Mouse (Mus musculus) T-helper 2 cell (primary cell): ENCODE measurements around the gene Ccdc85a.

Experiments
- in situ Hi-C: fragments of 300-600 bp; cut with MboI, MseI; formaldehyde crosslinking; loops from one replicate; pipeline ENCODE4 v1.15.1; 2025; ENCODE audit warnings: high pct_unique_total_duplicates

Gene Ccdc85a

DNA sequence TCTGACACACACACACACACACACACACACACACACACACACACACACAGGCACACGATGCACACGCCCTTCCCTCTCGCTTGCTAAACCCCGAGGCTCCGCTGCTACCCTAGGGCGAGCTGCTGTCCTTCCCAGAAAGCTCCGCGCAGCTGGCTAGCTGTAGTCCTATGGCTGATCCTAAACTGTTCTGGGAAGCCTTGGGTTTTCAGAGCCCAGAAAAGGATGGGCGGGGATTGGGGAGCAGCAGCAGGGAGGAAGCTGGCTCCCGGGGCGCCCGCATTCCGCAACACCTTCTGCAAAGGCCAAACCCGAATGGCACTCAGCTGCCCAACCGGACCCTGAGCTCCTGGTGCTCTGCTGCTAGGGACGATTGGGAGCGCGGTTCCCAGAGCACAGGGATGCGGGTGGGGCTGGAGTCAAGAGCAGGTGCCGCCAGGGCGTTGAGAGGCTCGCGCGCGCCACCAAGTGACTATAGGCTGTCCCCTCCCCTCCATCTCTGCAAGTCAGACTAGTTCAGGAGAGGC lies at the start of gene Ccdc85a:
Ccdc85a (minus strand) TSS at position 414 of the 524 bp plus-strand sequence.
- in situ Hi-C loops: no loop called here

GRCm38 (mm10) chr11:28633571-28634125 lies 49.5 kb upstream of the Ccdc85a start:
- in situ Hi-C loops: no loop called here

- in situ Hi-C loops: no loop called here
These were observed 49.0 kb upstream of the Ccdc85a start for GRCm38 (mm10) chr11:28633093-28633492.

GRCm38 (mm10) chr11:28630771-28631170 lies 46.6 kb upstream of the Ccdc85a start:
- in situ Hi-C loops: no loop called here

GRCm38 (mm10) chr11:28610781-28611491 lies 26.8 kb upstream of the Ccdc85a start:
- in situ Hi-C loops: loop anchor here (25.0 kb wide), 1 partner anchor 1276 kb away; no protein-coding TSS in a partner anchor

- in situ Hi-C loops: no loop called here
These were observed 800 bp downstream of the Ccdc85a start for GRCm38 (mm10) chr11:28583138-28583910.

DNA sequence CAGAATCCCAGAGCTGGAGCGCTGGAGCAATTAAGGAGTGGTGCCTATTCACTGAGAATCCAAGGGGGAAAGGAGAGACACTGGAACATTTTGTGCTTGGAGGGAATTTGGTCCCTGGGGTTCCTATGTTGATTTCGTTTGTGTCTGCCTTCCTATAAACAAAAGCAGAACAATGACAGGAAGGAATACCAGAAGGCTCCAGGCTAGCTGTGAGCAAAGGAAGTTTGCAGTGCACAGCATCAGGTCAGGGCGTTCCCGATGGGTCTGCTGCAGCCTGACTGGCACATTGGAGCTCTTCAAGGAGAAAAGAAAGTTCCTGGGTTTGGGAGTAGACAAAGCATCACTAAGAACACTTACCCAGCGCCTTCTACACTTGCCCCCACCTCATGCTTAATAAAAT lies 1.9 kb downstream of the Ccdc85a start:
- in situ Hi-C loops: no loop called here

GRCm38 (mm10) chr11:28572423-28572822 lies 11.7 kb downstream of the Ccdc85a start:
- in situ Hi-C loops: no loop called here

DNA sequence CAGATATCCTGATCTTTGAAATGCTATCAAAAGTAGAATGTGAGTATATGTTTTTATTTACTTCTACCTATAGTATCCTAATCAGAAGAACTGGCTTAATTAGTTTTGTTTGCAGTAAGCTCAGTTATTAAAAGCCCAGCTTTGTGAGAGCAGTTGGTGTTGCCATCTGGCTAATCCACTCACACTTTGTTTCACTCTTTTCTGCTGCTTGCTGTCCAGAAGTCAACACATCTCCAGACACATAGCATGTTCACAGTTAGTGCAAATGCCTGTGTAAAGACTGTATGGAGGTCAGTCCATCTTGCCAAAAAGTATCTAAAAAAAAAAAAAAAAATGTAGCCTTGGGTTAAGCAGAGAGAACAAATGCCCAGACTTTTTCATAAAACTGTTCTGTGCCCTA lies 27.7 kb downstream of the Ccdc85a start:
- in situ Hi-C loops: no loop called here

DNA sequence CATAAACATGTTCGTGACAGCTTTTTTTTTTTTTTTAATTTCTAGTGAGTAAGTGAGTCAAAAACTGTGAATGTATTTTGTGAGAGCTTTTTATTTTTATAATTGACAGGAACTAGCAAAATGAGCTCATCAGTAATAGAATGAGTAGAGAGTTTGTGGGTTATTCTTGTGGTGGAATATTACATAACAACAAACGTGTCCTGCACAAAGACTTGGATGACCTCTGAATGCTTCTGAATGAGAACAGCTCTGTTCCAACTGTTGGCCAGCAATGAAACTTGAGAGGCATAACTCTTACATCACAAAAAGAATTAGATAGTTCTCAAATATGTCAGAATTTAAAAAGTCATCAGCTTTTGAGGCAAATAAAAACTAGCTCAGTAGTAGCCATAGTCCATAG lies 40.7 kb downstream of the Ccdc85a start:
- in situ Hi-C loops: no loop called here

DNA sequence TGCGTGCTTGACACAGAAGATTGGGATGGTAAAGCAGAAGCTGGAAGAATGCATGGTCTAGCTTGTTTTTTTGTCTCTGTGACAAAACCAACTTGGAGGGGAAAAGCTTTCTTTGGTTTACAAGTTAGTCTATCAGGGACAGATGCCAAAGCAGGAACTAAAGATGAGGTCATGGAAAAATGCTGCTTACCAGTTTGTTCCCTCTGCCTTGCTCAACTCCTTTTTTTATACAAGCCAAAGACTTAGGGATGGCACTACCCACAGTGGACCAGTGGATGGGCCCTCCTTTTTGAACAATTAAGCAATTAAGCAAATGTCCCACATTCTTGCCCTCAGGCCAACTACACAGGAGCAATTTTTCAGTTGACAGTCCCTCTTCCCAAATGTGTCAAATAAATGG lies 42.8 kb downstream of the Ccdc85a start:
- in situ Hi-C loops: no loop called here

DNA sequence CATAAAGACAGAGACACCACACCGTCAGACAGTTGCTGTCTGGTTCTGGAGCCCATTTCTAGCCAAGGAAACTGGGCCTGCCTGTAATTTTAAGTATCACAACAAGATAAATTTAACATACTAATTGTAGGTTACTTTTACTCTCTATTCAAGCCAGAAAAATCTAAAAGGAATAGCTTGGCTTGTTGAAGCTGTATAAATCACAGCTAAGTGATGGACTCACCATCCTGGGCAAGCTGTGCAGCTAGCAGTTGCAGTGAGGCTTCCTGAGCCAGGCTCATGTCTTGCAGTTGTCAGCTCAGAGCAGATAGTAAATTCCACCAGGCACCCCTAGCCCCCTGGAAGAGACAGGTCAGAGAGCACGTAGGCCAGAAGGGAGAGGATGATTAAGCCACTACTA lies 50.8 kb downstream of the Ccdc85a start:
- in situ Hi-C loops: no loop called here

DNA sequence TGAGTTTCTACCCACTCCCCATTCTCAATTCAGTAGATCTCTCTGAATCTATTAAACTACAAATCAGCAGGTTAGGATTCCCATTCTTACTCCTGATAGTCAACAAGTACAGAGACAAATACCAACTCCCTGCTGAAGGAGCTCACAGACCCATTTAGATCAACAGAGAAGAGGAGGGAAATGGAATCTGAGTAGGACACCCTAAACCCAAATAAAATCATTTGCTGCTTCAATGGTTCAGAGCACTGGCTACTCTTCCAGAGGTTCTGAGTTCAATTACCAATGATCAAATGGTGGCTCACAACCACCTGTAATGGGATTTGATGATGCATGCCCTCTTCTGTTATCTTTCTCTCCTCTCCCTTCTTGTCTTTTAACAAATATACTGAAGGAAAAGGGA lies 82.9 kb downstream of the Ccdc85a start:
- in situ Hi-C loops: no loop called here

DNA sequence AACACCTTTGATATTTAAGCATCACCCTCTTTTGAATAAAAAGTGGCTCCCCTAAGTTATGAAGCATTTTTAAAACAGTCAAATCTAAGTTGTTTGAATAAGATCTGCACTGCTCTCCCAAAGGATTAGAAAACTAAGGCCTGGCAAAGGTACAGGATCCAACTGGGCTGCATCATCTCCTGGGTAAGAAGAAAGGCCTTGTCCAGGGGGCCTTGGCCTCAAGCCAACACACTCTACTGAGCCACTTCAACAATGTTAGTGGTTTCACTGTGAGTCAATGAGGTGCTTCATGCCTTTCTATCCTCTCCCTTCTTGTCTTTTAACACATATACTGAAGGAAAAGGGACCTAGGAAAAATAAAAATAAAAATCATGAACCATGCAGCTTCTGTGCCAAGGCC lies 87.1 kb downstream of the Ccdc85a start:
- in situ Hi-C loops: no loop called here

GRCm38 (mm10) chr11:28493362-28493761 lies 90.8 kb downstream of the Ccdc85a start:
- in situ Hi-C loops: no loop called here

DNA sequence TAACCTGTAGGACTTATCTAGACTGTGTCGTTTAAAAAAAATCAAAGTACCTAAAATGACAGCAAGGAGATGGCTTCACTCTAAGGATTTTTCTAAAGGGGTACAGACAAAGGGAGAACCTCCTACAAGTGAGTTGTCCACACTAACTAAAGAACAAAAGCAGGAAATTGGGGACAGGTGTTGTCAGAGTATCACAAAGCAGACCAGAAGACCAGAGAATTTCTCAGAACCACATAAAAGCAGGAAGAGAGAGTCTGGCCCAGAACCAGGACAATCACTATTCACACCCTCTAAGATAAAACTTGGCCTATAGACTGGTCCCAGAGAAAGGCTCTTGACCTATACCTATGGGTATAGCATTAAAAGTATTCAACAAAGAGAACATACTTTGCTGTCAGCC lies 92.8 kb downstream of the Ccdc85a start:
- in situ Hi-C loops: no loop called here

GRCm38 (mm10) chr11:28484083-28484729 lies 99.9 kb downstream of the Ccdc85a start:
- in situ Hi-C loops: no loop called here

DNA sequence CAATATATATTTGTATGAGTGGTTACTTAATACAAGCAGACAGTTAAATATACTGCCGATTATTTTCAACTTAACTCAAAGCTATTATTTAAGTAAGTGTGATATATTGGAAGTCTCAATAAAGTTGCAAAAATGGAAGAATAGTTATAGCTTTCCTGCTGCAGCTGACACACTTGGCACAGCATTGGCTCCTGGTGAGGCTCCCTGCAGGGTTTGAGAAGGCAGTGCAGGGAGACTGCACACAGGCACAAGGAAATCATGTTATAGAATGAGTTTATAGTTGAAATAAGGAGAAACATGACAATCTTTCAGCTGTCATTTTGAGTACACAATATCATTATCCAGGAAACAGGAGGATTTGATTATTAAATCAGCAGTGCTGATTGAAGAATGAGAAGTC lies 107.0 kb downstream of the Ccdc85a start:
- in situ Hi-C loops: no loop called here

DNA sequence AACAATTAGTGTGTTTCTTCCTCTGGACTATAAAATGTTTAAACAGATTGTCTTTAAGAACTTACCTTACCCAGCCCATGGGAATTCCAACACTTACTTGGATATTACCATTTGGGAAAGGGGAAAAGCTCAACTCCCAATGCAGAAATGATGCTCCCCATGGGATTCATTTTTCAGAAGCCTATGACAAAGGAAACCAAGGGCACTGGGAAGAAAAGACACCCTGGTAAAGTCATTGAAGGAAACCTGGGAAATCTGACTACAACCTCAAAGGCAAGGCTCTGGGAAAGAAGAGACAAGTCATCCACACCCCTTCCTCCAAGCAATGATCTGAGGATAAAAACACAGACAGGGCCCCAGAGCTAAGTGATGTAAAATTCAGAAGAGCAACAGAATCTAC lies 118.4 kb downstream of the Ccdc85a start:
- in situ Hi-C loops: no loop called here

DNA sequence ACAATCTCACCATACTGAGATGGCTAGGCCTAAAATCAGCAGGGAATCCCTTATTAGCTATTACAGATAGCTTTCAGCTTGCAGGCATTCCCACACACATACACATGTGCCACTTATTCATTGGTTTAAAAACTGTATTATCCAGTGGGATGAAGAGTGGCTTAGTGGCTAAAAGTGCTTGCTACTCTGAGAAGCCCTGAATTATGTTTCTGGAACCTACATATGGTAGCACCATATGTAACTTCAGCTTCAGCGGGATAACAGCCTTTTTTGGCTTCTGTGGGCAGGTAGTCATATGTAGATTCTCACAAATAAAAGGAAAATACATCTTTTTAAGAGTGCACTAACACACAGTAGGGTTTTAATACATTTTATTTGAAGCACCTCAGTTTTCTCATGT lies 119.2 kb downstream of the Ccdc85a start:
- in situ Hi-C loops: no loop called here

GRCm38 (mm10) chr11:28459165-28459564 lies 125.0 kb downstream of the Ccdc85a start:
- in situ Hi-C loops: no loop called here

GRCm38 (mm10) chr11:28439877-28440276 lies 144.2 kb downstream of the Ccdc85a start:
- in situ Hi-C loops: no loop called here
